Mouse (Mus musculus) CD4-positive, CD25-positive, alpha-beta regulatory T cell, adult 4 months (primary cell): ENCODE results near the gene Pank1. TPM values are rescaled to one million over a fixed set of nuclear protein-coding genes. Genes with fewer than 3 reads are reported as not detected.

Experiments
- ATAC-seq: one replicate; pipeline ENCODE4 v1.8.0; 2017
- polyA plus RNA-seq, 2 experiments: library from polyadenylated mRNA; unstranded; fragments of 100-300 nt; shearing (Covaris generic); gene quantifications; one replicate each; pipeline ENCODE4 v1.2.1; 2017

The Pank1 gene
- polyA plus RNA-seq, 2 experiments from 2014 or later, result 0.42 to 0.57 TPM

GRCm38 (mm10) chr19:34877898-34878602 lies 1.2 kb downstream of the Pank1 start:
- peak; percentile 90 for ATAC-seq

GRCm38 (mm10) chr19:34876676-34877075 lies 2.6 kb downstream of the Pank1 start:
- no peak for ATAC-seq

GRCm38 (mm10) chr19:34869375-34869774 lies 9.9 kb downstream of the Pank1 start:
- no peak for ATAC-seq

GRCm38 (mm10) chr19:34868093-34868741 lies 11.0 kb downstream of the Pank1 start:
- no peak for ATAC-seq

- ATAC-seq, result no peak
Observed at GRCm38 (mm10) chr19:34863737-34864136, 15.5 kb downstream of the Pank1 start.

GRCm38 (mm10) chr19:34856021-34856651 lies 23.1 kb downstream of the Pank1 start:
- no peak for ATAC-seq

GRCm38 (mm10) chr19:34851161-34851560 lies 28.1 kb downstream of the Pank1 start:
- no peak for ATAC-seq

GRCm38 (mm10) chr19:34849426-34849825 lies 29.8 kb downstream of the Pank1 start:
- ATAC-seq, result no peak

GRCm38 (mm10) chr19:34848164-34848563 lies 31.1 kb downstream of the Pank1 start:
- no peak for ATAC-seq

- ATAC-seq, result peak; percentile 52
Observed at GRCm38 (mm10) chr19:34847103-34847502, 32.2 kb downstream of the Pank1 start.

GRCm38 (mm10) chr19:34846508-34847038 lies 32.7 kb downstream of the Pank1 start:
- ATAC-seq, result peak; percentile 75

- no peak for ATAC-seq
Observed at GRCm38 (mm10) chr19:34846005-34846404, 33.2 kb downstream of the Pank1 start.

- no peak for ATAC-seq
Observed at GRCm38 (mm10) chr19:34845331-34845730, 33.9 kb downstream of the Pank1 start.

- no peak for ATAC-seq
Observed at GRCm38 (mm10) chr19:34844760-34845159, 34.5 kb downstream of the Pank1 start.

- ATAC-seq, result no peak
Observed at GRCm38 (mm10) chr19:34844047-34844446, 35.2 kb downstream of the Pank1 start.

- ATAC-seq, result no peak
Observed at GRCm38 (mm10) chr19:34841719-34842506, 37.3 kb downstream of the Pank1 start.

- ATAC-seq, result no peak
Observed at GRCm38 (mm10) chr19:34838624-34839023, 40.6 kb downstream of the Pank1 start.

- ATAC-seq, result no peak
Observed at GRCm38 (mm10) chr19:34831702-34832101, 47.6 kb downstream of the Pank1 start.

GRCm38 (mm10) chr19:34827916-34828635 lies 51.2 kb downstream of the Pank1 start:
- ATAC-seq, result no peak

- ATAC-seq, result no peak
Observed at GRCm38 (mm10) chr19:34827444-34827843, 51.8 kb downstream of the Pank1 start.

- ATAC-seq, result peak; percentile 61
Observed at GRCm38 (mm10) chr19:34825946-34826655, 53.2 kb downstream of the Pank1 start.
